Mouse (Mus musculus) embryonic facial prominence, embryonic 15.5 days (tissue): ENCODE results near the gene Rusc2. TPM values are rescaled to one million over a fixed set of nuclear protein-coding genes. Genes with fewer than 3 reads are reported as not detected.

Experiments used
- ATAC-seq: fragments of 200-750 bp; cut with Nextera tagmentation; 2 replicates; pipeline ENCODE4 v1.8.0; 2017; ENCODE audit warnings: low read depth, moderate TSS enrichment; ENCODE audit not compliant: insufficient number of reproducible peaks, low FRiP score, low TSS enrichment
- H3K27ac ChIP-seq: fragments of 300-500 bp; sonication (generic); replicated peaks from 2 replicates; pipeline ENCODE4 v1.5.1; 2015; ENCODE audit warnings: mild to moderate bottlenecking, inconsistent platforms
- H3K27me3 ChIP-seq: fragments of 300-500 bp; sonication (generic); 2 replicates; pipeline ENCODE4 v1.6.1; 2015; ENCODE audit warnings: inconsistent platforms
- H3K36me3 ChIP-seq: fragments of 300-500 bp; sonication (generic); 2 replicates; pipeline ENCODE4 v1.6.1; 2015; ENCODE audit warnings: mild to moderate bottlenecking, inconsistent platforms
- H3K4me1 ChIP-seq: fragments of 300-500 bp; sonication (generic); 2 replicates; pipeline ENCODE4 v1.6.1; 2015; ENCODE audit warnings: inconsistent platforms
- H3K4me2 ChIP-seq: fragments of 300-500 bp; sonication (generic); replicated peaks from 2 replicates; pipeline ENCODE4 v1.6.1; 2015; ENCODE audit warnings: mild to moderate bottlenecking, inconsistent platforms
- H3K4me3 ChIP-seq: fragments of 300-500 bp; sonication (generic); replicated peaks from 2 replicates; pipeline ENCODE4 v1.5.1; 2015; ENCODE audit warnings: mild to moderate bottlenecking, inconsistent platforms
- H3K9ac ChIP-seq: fragments of 300-500 bp; sonication (generic); 2 replicates; pipeline ENCODE4 v1.6.1; 2015; ENCODE audit warnings: inconsistent platforms
- H3K9me3 ChIP-seq: fragments of 300-500 bp; sonication (generic); replicated peaks from 2 replicates; pipeline ENCODE4 v1.6.1; 2016; ENCODE audit warnings: inconsistent platforms
- WGBS: fragments of 180-500 bp; shearing (Covaris S2); methylation state at CpG from one replicate; pipeline ENCODE4 v1.1.7; 2015; 5-methylcytosine and 5-hydroxymethylcytosine counted together
- polyA plus RNA-seq: library from polyadenylated mRNA; unstranded; fragments of >200 nt; fragmentation: Nextera tagmentation; extraction: Ambion mirVana; gene quantifications from 2 replicates; pipeline ENCODE4 v1.2.1, GENCODE M21; 2015

Rusc2 gene
- polyA plus RNA-seq, 1 experiment from 2014 or later, result 18.2 TPM

DNA sequence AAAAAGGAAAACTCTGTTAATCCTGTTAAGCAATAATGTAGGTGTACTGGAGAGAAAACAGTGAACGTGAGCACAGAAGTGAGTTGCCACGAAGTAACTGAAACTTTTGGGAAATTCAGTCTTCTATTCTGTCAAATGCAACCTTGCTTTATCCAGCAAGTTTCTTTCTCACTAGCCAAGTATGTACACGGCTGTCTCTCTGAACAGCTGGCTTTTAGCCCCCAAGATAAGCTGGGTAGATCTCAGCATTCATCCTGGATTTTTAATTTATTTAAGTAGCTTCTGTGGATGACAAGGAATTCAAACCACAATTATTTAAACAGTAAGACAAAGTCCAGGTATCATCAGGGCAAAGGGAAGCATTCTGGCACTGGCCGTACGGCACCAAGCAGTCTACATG is 14.5 kb upstream of the Rusc2 start:
- 74% methylated on average over 5 of the region's 5 CpGs for WGBS

DNA sequence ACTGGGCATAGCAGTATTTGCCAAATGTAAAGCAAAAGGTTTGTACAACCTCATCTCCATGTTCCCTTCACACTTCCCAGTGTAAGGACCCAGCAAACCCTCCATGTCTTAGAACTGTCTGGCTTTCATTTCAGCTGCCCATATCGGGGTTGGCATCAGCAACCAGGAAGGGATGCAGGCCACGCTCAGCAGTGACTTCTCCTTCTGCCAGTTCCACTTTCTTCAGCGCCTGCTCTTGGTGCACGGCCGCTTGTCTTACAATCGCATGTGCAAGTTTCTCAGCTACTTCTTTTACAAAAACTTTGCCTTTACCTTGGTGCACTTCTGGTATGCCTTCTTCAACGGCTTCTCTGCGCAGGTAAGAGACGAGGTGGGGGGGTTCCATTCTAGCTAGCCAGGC is 14.0 kb upstream of the Rusc2 start:
- ATAC-seq, result no peak
- Histone ChIP-seq H3K36me3 (no peaks in the 10 kb centered on the region), H3K4me3 (no peak overlapping the region), H3K4me1 (no peaks in the 10 kb centered on the region), H3K4me2 (no peak overlapping the region), H3K27ac (no peak overlapping the region), H3K27me3 (no peaks in the 10 kb centered on the region), H3K9me3 (no peaks in the 10 kb centered on the region), H3K9ac (no peak overlapping the region)
- WGBS, result 88% methylated on average over 9 of the region's 9 CpGs

More for the DNA sequence above, 14.5 kb upstream of the Rusc2 start:
- no peak overlapping the region for H3K9ac ChIP-seq
- H3K4me1 ChIP-seq, result no peaks in the 10 kb centered on the region
- no peaks in the 10 kb centered on the region for H3K36me3 ChIP-seq
- H3K4me3 ChIP-seq, result no peak overlapping the region
- H3K9me3 ChIP-seq, result no peaks in the 10 kb centered on the region
- no peak overlapping the region for H3K4me2 ChIP-seq
- H3K27ac ChIP-seq, result no peak overlapping the region
- ATAC-seq, result no peak
- H3K27me3 ChIP-seq, result no peaks in the 10 kb centered on the region

DNA sequence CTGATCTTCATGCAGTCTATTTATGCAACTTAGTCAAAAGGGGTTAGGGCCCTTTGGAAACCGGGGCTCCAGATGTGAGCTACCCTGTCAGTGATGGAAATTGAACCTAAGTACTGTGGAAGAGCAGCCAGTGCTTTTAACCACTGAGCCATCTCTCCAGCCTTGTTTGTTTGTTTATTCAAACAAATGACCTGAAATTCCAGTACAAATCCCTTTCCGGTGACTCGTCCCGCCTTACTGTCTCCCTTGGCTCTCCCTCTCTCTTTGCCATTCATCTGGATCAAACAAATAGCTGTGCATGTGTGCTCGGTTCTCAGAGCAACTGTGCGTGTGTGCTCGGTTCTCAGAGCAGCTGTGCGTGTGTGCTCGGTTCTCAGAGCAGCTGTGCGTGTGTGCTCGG is 10.4 kb upstream of the Rusc2 start:
- Histone ChIP-seq H3K27me3 (no peaks in the 10 kb centered on the region), H3K36me3 (no peaks in the 10 kb centered on the region), H3K9ac (no peak overlapping the region), H3K4me1 (no peaks in the 10 kb centered on the region), H3K27ac (no peak overlapping the region), H3K9me3 (no peaks in the 10 kb centered on the region), H3K4me2 (no peak overlapping the region), H3K4me3 (no peak overlapping the region)
- WGBS, result 53% methylated on average over 11 of the region's 11 CpGs
- no peak for ATAC-seq

DNA sequence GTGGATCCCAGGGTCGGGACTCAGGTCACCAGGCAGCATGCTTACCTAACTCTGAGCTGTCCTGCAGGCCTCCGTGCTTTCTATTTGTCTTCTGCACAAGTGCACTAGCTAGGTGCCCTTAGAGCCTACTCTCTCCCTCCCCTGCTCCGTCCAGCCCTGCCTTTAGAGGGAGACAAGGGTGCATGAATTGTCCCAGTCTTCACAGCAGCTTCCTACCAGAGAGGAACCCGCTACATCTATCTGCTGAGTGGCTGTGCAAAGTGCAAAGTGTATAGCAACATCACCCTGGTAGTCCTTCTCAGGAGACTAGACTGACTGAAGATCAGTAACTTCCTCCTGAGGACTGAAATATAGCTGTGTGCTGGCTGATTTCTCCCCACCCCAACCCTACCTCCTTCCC is 9.6 kb upstream of the Rusc2 start:
- Histone ChIP-seq H3K36me3 (no peaks in the 10 kb centered on the region), H3K4me1 (no peaks in the 10 kb centered on the region), H3K27me3 (no peaks in the 10 kb centered on the region), H3K4me3 (no peak overlapping the region), H3K9me3 (no peaks in the 10 kb centered on the region), H3K27ac (no peak overlapping the region), H3K4me2 (no peak overlapping the region), H3K9ac (no peak overlapping the region)
- 75% methylated on average over 4 of the region's 4 CpGs for WGBS
- ATAC-seq, result no peak

DNA sequence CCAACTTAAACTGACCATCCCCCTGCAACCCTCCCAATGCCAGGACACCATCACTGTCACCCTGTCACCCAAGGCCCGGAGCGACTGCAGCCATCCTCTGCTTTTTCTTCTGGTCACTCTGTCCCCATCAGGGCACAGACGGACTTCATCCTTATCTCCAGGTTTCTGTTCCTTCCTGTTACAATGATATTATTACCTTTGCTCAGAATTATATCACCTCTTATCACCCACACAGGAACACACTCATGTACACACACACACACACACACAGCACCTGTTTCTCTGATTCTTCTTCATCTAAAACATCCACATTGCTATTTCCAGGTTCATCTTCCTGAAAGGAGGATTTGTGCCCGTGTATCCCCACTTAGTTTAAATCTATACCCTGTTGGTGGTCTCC is 7.5 kb upstream of the Rusc2 start:
- WGBS, result 81% methylated on average over 4 of the region's 4 CpGs
- H3K4me2 ChIP-seq, result no peak overlapping the region
- H3K9ac ChIP-seq, result no peak overlapping the region
- no peak for ATAC-seq
- H3K27me3 ChIP-seq, result no peaks in the 10 kb centered on the region
- H3K4me3 ChIP-seq, result no peak overlapping the region
- no peaks in the 10 kb centered on the region for H3K36me3 ChIP-seq
- H3K9me3 ChIP-seq, result no peaks in the 10 kb centered on the region
- no peak overlapping the region for H3K27ac ChIP-seq
- no peaks in the 10 kb centered on the region for H3K4me1 ChIP-seq

DNA sequence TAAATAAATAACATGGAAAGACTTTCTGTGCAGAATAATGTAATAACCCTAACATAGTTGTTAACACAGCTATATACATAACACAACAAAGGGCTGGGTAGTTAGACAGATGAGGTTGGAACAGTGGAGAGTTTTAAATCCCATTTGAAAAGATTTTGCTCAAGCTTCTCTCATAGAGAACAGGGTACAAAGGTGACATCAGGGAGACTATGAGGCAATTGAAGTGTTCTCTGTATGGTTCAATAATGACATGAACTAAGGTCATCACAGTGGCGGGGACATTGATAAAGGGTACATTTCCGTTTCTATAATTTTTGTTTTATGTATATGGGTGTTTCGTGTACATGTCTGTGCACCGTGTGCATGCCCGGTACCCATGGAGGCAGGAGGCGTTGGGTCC is 2.2 kb upstream of the Rusc2 start:
- WGBS, result 94% methylated on average over 6 of the region's 6 CpGs
- no peak overlapping the region for H3K27ac ChIP-seq
- ATAC-seq, result no peak

DNA sequence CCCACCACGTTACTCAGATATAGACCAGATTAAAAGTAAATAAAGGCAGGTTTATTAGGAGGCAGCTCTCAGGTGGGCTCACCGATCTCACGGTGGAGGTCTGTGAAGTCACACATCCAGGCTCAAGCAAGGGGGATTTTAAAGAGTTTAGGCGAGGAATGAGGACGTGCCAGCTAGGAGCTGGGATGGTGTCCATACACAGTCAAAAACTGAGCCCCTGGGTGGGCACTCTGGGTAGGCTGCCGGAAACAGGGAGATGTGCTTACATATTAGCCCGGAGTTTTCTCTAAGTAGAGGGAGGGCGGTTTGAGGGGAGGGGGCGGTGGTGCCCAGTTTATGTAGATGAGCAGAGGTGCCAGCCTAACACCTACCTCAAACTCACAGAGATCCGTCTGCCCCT is 828 bp upstream of the Rusc2 start:
- Histone ChIP-seq H3K9ac (peak overlapping the region; percentile 69; the same call in 1 of the 2 replicates), H3K4me2 (peak overlapping the region; percentile 90), H3K27ac (peak overlapping the region; percentile 69; the same call in 1 of the 2 replicates), H3K4me1 (peaks cover 24% of the 10 kb centered on the region), H3K4me3 (peak overlapping the region; percentile 80), H3K9me3 (no peaks in the 10 kb centered on the region), H3K27me3 (no peaks in the 10 kb centered on the region; the same call in 1 of the 2 replicates), H3K36me3 (no peaks in the 10 kb centered on the region)
- ATAC-seq, result no peak
- 51% methylated on average over 10 of the region's 10 CpGs for WGBS

More for the DNA sequence above, 2.2 kb upstream of the Rusc2 start:
- no peaks in the 10 kb centered on the region for H3K36me3 ChIP-seq
- peaks cover 24% of the 10 kb centered on the region for H3K4me1 ChIP-seq
- no peaks in the 10 kb centered on the region for H3K9me3 ChIP-seq
- no peaks in the 10 kb centered on the region; the same call in 1 of the 2 replicates for H3K27me3 ChIP-seq
- H3K9ac ChIP-seq, result no peak overlapping the region
- H3K4me3 ChIP-seq, result no peak overlapping the region
- H3K4me2 ChIP-seq, result no peak overlapping the region

DNA sequence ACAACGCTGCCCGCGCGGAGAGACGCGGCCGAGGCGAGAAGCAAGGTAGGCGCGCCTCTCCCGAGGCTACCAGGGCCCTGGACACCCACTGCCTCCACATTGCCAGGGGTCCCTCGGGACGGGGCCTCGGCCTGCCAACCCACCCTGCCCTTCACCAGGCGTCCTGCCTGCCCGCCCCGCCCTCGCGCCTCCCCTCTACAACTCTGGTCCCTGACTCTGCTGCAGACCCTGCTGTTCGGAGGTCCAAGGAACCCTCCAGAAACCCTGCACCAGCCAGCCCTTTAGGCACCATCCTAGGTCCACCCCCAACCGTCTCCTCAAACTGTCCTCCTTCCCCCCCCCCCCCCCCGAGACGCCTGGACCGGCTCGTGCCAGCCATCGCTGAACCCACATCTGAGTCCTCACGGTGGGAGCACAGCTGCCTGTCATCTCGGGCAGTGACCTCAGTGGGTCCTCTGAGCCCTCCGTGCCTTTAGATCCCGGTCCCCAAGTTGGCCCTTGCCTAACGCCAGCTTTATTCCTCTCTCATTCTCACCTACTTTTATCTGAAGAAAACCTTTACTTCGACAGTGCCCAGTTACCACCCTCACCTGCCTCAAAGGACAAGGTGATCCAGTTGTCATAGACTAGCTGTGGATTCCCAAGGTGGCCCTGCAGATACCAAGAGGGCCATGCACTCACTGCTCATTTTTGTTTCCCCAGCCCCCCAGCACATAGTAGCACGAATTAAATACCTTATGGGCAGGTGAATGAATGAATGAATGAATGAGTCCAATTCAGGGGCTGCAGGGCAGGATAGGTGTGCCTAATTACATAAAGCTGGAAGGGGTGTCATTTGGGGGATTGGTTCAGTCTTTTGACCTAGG is 609 bp downstream of the Rusc2 start:
- H3K4me1 ChIP-seq, result peaks cover 24% of the 10 kb centered on the region
- peak; percentile 86 for ATAC-seq
- no peaks in the 10 kb centered on the region for H3K36me3 ChIP-seq
- H3K9me3 ChIP-seq, result no peaks in the 10 kb centered on the region
- H3K27ac ChIP-seq, result peak overlapping the region; percentile 69
- H3K9ac ChIP-seq, result peak overlapping the region; percentile 69
- H3K4me3 ChIP-seq, result peak overlapping the region; percentile 80
- 6% methylated on average over 25 of the region's 33 CpGs for WGBS
- peak overlapping the region; percentile 90 for H3K4me2 ChIP-seq
- H3K27me3 ChIP-seq, result no peaks in the 10 kb centered on the region; the same call in 1 of the 2 replicates

DNA sequence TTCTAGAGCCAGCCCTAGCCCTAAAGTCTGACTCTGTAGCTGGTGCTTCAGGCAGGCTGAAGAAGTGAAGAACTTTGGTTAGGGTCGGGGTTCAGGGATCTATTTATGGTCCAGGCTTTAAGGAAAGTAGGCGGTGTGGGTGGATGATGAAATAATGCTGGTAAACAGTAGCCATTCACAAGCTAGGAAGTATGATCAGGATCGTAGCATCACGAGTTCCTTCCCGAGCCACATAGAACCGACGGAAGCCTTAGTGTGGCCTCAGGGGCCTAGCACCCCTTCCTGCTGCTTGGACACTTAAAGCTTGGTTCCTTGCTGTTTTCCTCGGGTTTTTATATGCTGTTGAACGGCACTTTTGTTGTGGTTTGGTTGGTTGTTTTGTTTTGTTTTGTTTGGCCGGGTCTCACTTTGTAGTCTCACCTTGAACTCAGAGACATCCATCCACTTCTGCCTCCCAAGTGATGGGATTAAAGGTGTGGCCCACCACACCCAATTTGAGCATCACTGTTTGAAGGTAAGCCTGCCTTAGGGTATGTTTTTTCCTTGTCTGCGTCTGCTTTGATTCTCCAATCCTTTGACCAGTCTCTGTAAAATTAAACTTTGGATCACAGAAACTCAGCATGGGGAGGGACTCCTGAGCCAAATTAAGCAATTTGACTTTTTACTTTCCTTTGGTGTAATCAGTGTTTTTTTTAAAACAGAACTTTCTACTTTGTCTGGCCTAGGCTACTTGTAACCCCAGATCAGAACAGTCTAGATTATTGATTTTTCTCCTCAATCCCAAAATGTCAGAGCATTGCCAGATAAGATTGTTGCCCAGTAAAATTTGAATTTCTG is 1.7 kb downstream of the Rusc2 start:
- Histone ChIP-seq H3K4me3 (peak overlapping the region; percentile 80), H3K27me3 (no peaks in the 10 kb centered on the region; the same call in 1 of the 2 replicates), H3K9ac (no peak overlapping the region), H3K9me3 (no peaks in the 10 kb centered on the region), H3K27ac (no peak overlapping the region), H3K36me3 (no peaks in the 10 kb centered on the region), H3K4me2 (peak overlapping the region; percentile 90; the same call in 1 of the 2 replicates), H3K4me1 (peaks cover 24% of the 10 kb centered on the region)
- WGBS, result 58% methylated on average over 11 of the region's 11 CpGs
- ATAC-seq, result no peak

DNA sequence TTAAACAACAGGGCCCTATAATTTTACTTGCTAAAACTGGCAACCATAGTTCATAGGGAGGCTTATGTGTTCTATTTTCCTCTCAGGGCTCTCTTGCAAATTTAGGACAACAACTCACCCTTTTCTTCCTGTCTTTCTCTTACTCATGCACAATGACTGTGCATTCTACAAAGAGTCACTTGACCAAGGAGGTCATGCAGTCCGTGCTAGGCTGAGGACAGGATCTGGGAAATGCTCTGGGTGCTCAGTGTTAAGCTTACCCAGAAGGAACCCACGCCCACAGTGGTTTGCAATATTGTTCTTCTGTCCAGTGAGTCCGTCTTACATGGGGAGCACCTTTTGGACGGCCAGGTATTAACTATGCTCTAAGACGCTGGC is 2.3 kb downstream of the Rusc2 start:
- WGBS, result 86% methylated on average over 5 of the region's 5 CpGs
- no peaks in the 10 kb centered on the region for H3K9me3 ChIP-seq

DNA sequence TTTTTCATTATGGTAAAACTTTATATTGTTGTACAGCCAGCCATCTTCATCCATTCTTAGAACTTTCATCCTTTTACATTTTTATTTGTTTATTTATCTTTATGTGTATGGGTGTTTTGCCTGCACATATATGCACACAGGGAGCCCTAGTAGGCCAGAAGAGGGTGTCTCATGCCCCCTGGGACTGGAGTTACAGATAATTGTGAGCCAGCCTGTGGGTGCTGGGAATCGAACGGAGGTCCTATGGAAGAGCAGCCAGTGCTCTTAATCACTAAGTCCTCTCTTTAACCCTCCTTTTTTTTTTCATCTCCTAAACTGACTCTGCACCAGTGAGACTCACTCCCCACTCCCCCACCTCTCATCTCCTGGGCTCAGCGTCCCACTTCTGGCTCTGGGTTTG is 2.8 kb downstream of the Rusc2 start:
- no peak for ATAC-seq
- Histone ChIP-seq H3K4me3 (no peak overlapping the region), H3K4me2 (no peak overlapping the region), H3K4me1 (peaks cover 24% of the 10 kb centered on the region), H3K9me3 (no peaks in the 10 kb centered on the region), H3K27ac (no peak overlapping the region), H3K27me3 (no peaks in the 10 kb centered on the region; the same call in 1 of the 2 replicates), H3K36me3 (no peaks in the 10 kb centered on the region), H3K9ac (no peak overlapping the region)
- WGBS, result 88% methylated on average over 3 of the region's 3 CpGs

More for the DNA sequence above, 2.3 kb downstream of the Rusc2 start:
- Histone ChIP-seq H3K27me3 (no peaks in the 10 kb centered on the region; the same call in 1 of the 2 replicates), H3K4me1 (peaks cover 24% of the 10 kb centered on the region), H3K36me3 (no peaks in the 10 kb centered on the region), H3K27ac (no peak overlapping the region), H3K4me3 (no peak overlapping the region), H3K9ac (no peak overlapping the region), H3K4me2 (no peak overlapping the region)
- no peak for ATAC-seq
